Mouse (Mus musculus): ENCODE data around the gene Ccdc14. TPM values are rescaled to one million over a fixed set of nuclear protein-coding genes. Genes with fewer than 3 reads are reported as not detected.

The Ccdc14 gene
- polyA plus RNA-seq, 1 experiment, result 1.1 TPM

DNA sequence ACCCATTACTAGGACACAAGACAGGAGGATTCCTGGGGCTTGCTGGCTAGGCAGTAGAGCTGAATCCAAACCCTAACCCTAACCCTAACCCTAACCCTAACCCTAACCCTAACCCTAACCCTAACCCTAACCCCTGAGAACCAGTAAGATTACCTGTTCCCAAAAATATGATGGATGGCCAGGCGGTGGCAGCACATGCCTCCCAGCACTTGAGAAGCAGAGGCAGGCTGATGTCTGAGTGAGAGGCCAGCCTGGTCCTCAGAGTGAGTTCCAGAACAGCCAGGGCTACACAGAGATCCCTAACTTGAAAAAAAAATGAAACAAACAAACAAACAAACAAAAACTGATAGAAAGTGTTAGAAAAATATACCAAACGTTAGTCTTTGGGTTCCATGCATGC, 52.5 kb downstream of the Ccdc14 start:
- Histone ChIP-seq H3K27ac (ENCODE audit: insufficient read depth, low read length) (no peak overlapping the region), H3K4me1 (ENCODE audit: control insufficient read depth, insufficient read depth, insufficient read length) (peaks cover 3% of the 10 kb centered on the region; the same call in 1 of the 2 replicates), H3K27me3 (ENCODE audit: control insufficient read depth, insufficient read depth, low read length) (peaks cover 6% of the 10 kb centered on the region; the same call in 1 of the 2 replicates), H3K4me3 (ENCODE audit: extremely low read depth, insufficient read depth, insufficient read length) (no peak overlapping the region), H3K36me3 (ENCODE audit: control insufficient read depth, insufficient read depth, low read length) (no peaks in the 10 kb centered on the region)
- no peak for DNase-seq (ENCODE audit: low read depth in 1 of 2, low spot score in 2 of 2)
- no peak for TF ChIP-seq POLR2A (IDR thresholded peaks at IDR 0.05; ENCODE audit: low read depth, low read length)
- TF ChIP-seq CTCF (IDR thresholded peaks at IDR 0.05; ENCODE audit: extremely low read depth, insufficient read depth, insufficient read length, insufficient replicate concordance), result peak; percentile 1; the same call in 1 of the 2 replicates
- WGBS, result 59% methylated on average over 2 of the region's 2 CpGs

- no peak within 1 kb of the TSS for H3K27ac ChIP-seq (ENCODE audit: insufficient read depth, low read length)
- no peak for TF ChIP-seq POLR2A (IDR thresholded peaks at IDR 0.05; ENCODE audit: low read depth, low read length)
- TF ChIP-seq CTCF (IDR thresholded peaks at IDR 0.05; ENCODE audit: extremely low read depth, insufficient read depth, insufficient read length, insufficient replicate concordance), result no peak
- peak within 1 kb of the TSS; percentile 38; the same call in 1 of the 2 replicates for H3K4me3 ChIP-seq (ENCODE audit: extremely low read depth, insufficient read depth, insufficient read length)
- WGBS, result 2% methylated on average over 48 of the region's 48 CpGs
- H3K36me3 ChIP-seq (ENCODE audit: control insufficient read depth, insufficient read depth, low read length), result no peaks in the 10 kb centered on the region
- peak in 1 of 2 experiments; percentile 7 for DNase-seq (ENCODE audit: low read depth in 1 of 2, low spot score in 2 of 2)
- H3K27me3 ChIP-seq (ENCODE audit: control insufficient read depth, insufficient read depth, low read length), result peaks cover 6% of the 10 kb centered on the region; the same call in 1 of the 2 replicates
- H3K4me1 ChIP-seq (ENCODE audit: control insufficient read depth, insufficient read depth, insufficient read length), result peaks cover 3% of the 10 kb centered on the region; the same call in 1 of the 2 replicates
Observed at GRCm38 (mm10) chr16:34745065-34745585, 54.7 kb downstream of the Ccdc14 start, which contains the start of gene Mylk. TSS of gene Mylk (plus strand) at chr16:34745210.

GRCm38 (mm10) chr16:34748081-34748720, 57.8 kb downstream of the Ccdc14 start:
- no peak for DNase-seq (ENCODE audit: low read depth in 1 of 2, low spot score in 2 of 2)
- Histone ChIP-seq H3K4me1 (ENCODE audit: control insufficient read depth, insufficient read depth, insufficient read length) (peaks cover 3% of the 10 kb centered on the region; the same call in 1 of the 2 replicates), H3K27ac (ENCODE audit: insufficient read depth, low read length) (no peak overlapping the region), H3K27me3 (ENCODE audit: control insufficient read depth, insufficient read depth, low read length) (peaks cover 6% of the 10 kb centered on the region; the same call in 1 of the 2 replicates), H3K4me3 (ENCODE audit: extremely low read depth, insufficient read depth, insufficient read length) (no peak overlapping the region), H3K36me3 (ENCODE audit: control insufficient read depth, insufficient read depth, low read length) (no peaks in the 10 kb centered on the region)
- 66% methylated on average over 11 of the region's 11 CpGs for WGBS
- TF ChIP-seq POLR2A (IDR thresholded peaks at IDR 0.05; ENCODE audit: low read depth, low read length), result no peak
- no peak for TF ChIP-seq CTCF (IDR thresholded peaks at IDR 0.05; ENCODE audit: extremely low read depth, insufficient read depth, insufficient read length, insufficient replicate concordance)

DNA sequence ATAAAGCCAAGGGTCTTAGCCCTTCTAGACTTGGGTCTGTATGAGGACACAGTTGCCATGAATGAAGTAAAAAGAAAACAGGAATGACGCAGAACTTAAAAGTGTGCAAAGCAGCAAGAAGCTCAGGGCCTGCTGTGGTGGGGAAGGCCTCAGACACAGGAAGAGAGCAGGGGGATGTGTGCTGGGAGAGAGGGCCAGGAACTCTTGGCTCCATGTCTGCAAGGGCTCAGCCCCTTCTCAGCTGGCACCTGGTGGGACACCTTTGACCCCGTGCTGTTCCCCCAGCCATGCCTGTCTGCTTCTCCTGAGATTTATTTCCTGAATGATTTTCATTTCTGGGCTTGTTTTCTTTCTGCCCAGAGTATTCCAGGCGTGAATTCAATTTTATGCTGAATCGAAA, 59.1 kb downstream of the Ccdc14 start:
- WGBS, result 85% methylated on average over 4 of the region's 4 CpGs
- DNase-seq (ENCODE audit: low read depth in 1 of 2, low spot score in 2 of 2), result no peak
- H3K4me1 ChIP-seq (ENCODE audit: control insufficient read depth, insufficient read depth, insufficient read length), result peaks cover 3% of the 10 kb centered on the region; the same call in 1 of the 2 replicates

GRCm38 (mm10) chr16:34752026-34752425, 61.6 kb downstream of the Ccdc14 start:
- TF ChIP-seq POLR2A (IDR thresholded peaks at IDR 0.05; ENCODE audit: low read depth, low read length), result no peak
- no peak for TF ChIP-seq CTCF (IDR thresholded peaks at IDR 0.05; ENCODE audit: extremely low read depth, insufficient read depth, insufficient read length, insufficient replicate concordance)
- no peaks in the 10 kb centered on the region for H3K4me1 ChIP-seq (ENCODE audit: control insufficient read depth, insufficient read depth, insufficient read length)
- 81% methylated on average over 3 of the region's 3 CpGs for WGBS

More for the DNA sequence above, 59.1 kb downstream of the Ccdc14 start:
- Histone ChIP-seq H3K27me3 (ENCODE audit: control insufficient read depth, insufficient read depth, low read length) (0 out of 2 replicates have a peak, but pooled peaks cover 6% of the 10 kb centered on the region), H3K36me3 (ENCODE audit: control insufficient read depth, insufficient read depth, low read length) (no peaks in the 10 kb centered on the region), H3K27ac (ENCODE audit: insufficient read depth, low read length) (no peak overlapping the region), H3K4me3 (ENCODE audit: extremely low read depth, insufficient read depth, insufficient read length) (no peak overlapping the region)
- TF ChIP-seq POLR2A (IDR thresholded peaks at IDR 0.05; ENCODE audit: low read depth, low read length), result no peak
- no peak for TF ChIP-seq CTCF (IDR thresholded peaks at IDR 0.05; ENCODE audit: extremely low read depth, insufficient read depth, insufficient read length, insufficient replicate concordance)

DNA sequence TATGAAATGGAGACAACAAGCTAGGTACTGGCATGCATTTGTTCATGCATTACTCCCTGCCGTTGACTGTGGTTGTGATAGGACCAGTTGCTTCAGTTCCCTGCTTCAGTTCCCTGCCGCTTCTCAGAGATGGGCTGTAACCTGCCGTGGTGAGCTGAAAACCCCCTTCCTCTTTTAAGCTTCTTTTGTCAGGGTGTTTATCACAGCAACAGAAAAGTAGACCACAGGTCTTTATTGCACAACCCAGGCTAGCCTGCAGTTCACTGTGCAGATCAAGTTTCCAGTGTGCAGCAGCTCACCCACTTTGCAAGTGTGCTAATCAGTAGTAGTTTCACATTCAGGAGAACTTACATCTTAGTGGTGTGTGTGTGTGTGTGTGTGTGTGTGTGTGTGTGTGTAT, 62.6 kb downstream of the Ccdc14 start:
- H3K4me1 ChIP-seq (ENCODE audit: control insufficient read depth, insufficient read depth, insufficient read length), result no peaks in the 10 kb centered on the region
- H3K27ac ChIP-seq (ENCODE audit: insufficient read depth, low read length), result no peak overlapping the region
- 62% methylated on average over 3 of the region's 3 CpGs for WGBS
- no peak for DNase-seq (ENCODE audit: low read depth in 1 of 2, low spot score in 2 of 2)
- no peaks in the 10 kb centered on the region for H3K36me3 ChIP-seq (ENCODE audit: control insufficient read depth, insufficient read depth, low read length)
- H3K4me3 ChIP-seq (ENCODE audit: extremely low read depth, insufficient read depth, insufficient read length), result no peak overlapping the region
- TF ChIP-seq CTCF (IDR thresholded peaks at IDR 0.05; ENCODE audit: extremely low read depth, insufficient read depth, insufficient read length, insufficient replicate concordance) (no peak), POLR2A (IDR thresholded peaks at IDR 0.05; ENCODE audit: low read depth, low read length) (no peak)
- H3K27me3 ChIP-seq (ENCODE audit: control insufficient read depth, insufficient read depth, low read length), result no peaks in the 10 kb centered on the region

More at GRCm38 (mm10) chr16:34752026-34752425, 61.6 kb downstream of the Ccdc14 start:
- Histone ChIP-seq H3K4me3 (ENCODE audit: extremely low read depth, insufficient read depth, insufficient read length) (no peak overlapping the region), H3K36me3 (ENCODE audit: control insufficient read depth, insufficient read depth, low read length) (no peaks in the 10 kb centered on the region), H3K27ac (ENCODE audit: insufficient read depth, low read length) (no peak overlapping the region), H3K27me3 (ENCODE audit: control insufficient read depth, insufficient read depth, low read length) (no peaks in the 10 kb centered on the region)
- DNase-seq (ENCODE audit: low read depth in 1 of 2, low spot score in 2 of 2), result no peak

DNA sequence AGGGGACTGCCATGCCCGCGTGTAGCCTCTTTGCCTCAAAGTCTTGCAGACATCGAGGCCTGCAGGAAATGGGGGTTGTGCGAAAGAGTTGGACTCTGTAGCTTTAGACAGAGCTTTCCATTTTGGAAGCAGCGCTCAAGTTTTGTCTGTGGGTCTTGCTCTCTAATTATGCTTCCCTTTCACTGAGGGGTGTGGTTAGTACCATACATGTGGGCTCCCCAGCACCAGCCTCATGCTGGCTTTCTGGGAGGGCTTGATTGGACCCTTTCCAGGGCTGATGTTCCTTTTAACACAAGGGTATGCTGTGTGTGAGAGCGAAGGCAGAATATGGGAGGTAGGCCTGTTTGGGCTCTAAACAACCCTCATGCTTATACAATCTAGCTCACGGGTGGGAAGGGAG, 66.6 kb downstream of the Ccdc14 start:
- H3K36me3 ChIP-seq (ENCODE audit: control insufficient read depth, insufficient read depth, low read length), result no peaks in the 10 kb centered on the region

More for the DNA sequence above, 66.6 kb downstream of the Ccdc14 start:
- TF ChIP-seq CTCF (IDR thresholded peaks at IDR 0.05; ENCODE audit: extremely low read depth, insufficient read depth, insufficient read length, insufficient replicate concordance) (no peak), POLR2A (IDR thresholded peaks at IDR 0.05; ENCODE audit: low read depth, low read length) (no peak)
- Histone ChIP-seq H3K4me1 (ENCODE audit: control insufficient read depth, insufficient read depth, insufficient read length) (no peaks in the 10 kb centered on the region), H3K27me3 (ENCODE audit: control insufficient read depth, insufficient read depth, low read length) (no peaks in the 10 kb centered on the region), H3K4me3 (ENCODE audit: extremely low read depth, insufficient read depth, insufficient read length) (no peak overlapping the region), H3K27ac (ENCODE audit: insufficient read depth, low read length) (no peak overlapping the region)
- WGBS, result 80% methylated on average over 7 of the region's 7 CpGs
- no peak for DNase-seq (ENCODE audit: low read depth in 1 of 2, low spot score in 2 of 2)

Measured in spleen, adult 2 months (tissue).